Mouse (Mus musculus) kidney, postnatal 0 days (tissue): ENCODE measurements at regions not wholly inside any gene's neighbourhood (a gene's known extent, or its start where the extent isn't known, plus 50 kb on each side); places are given as distances from the start of the nearest gene placed in this dataset.

Experiments used
- ATAC-seq: fragments of 200-750 bp; cut with Nextera tagmentation; replicated peaks from 2 replicates; pipeline ENCODE4 v1.8.0; 2017; ENCODE audit warnings: low read depth, moderate number of reproducible peaks, moderate TSS enrichment, moderate library complexity; ENCODE audit not compliant: low FRiP score
- DNase-seq: peaks from one replicate; pipeline ENCODE4 v3.0.0-alpha.2; 2016; ENCODE audit warnings: low spot score
- H3K27ac ChIP-seq: fragments of 300-500 bp; sonication (generic); 2 replicates; pipeline ENCODE4 v1.5.1; 2014; ENCODE audit warnings: mild to moderate bottlenecking
- H3K27me3 ChIP-seq: fragments of 300-500 bp; sonication (generic); 2 replicates; pipeline ENCODE4 v1.6.1; 2014; ENCODE audit warnings: low read length, mixed read lengths; ENCODE audit not compliant: insufficient read depth
- H3K36me3 ChIP-seq: fragments of 300-500 bp; sonication (generic); 2 replicates; pipeline ENCODE4 v1.6.1; 2014; ENCODE audit warnings: low read length, mixed read lengths; ENCODE audit not compliant: insufficient read depth
- H3K4me1 ChIP-seq: fragments of 300-500 bp; sonication (generic); replicated peaks from 2 replicates; pipeline ENCODE4 v1.6.1; 2014; ENCODE audit warnings: antibody characterized with exemption, low read length, mixed read lengths; ENCODE audit not compliant: insufficient read depth
- H3K4me2 ChIP-seq: fragments of 300-500 bp; sonication (generic); 2 replicates; pipeline ENCODE4 v1.6.1; 2014; ENCODE audit warnings: mild to moderate bottlenecking, low read length, moderate library complexity, mixed read lengths
- H3K4me3 ChIP-seq: fragments of 300-500 bp; sonication (generic); replicated peaks from 2 replicates; pipeline ENCODE4 v1.5.1; 2014; ENCODE audit warnings: low read depth, low read length
- H3K9ac ChIP-seq: fragments of 300-500 bp; sonication (generic); 2 replicates; pipeline ENCODE4 v1.6.1; 2014; ENCODE audit warnings: low read depth, low read length
- H3K9me3 ChIP-seq: fragments of 300-500 bp; sonication (generic); replicated peaks from 2 replicates; pipeline ENCODE4 v1.6.1; 2016; ENCODE audit warnings: low read length, inconsistent platforms, mixed read lengths
- CTCF ChIP-seq: IDR thresholded peaks from 2 replicates; pipeline ENCODE4 v1.5.1; 2016; ENCODE audit warnings: antibody characterized with exemption, low read depth, mild to moderate bottlenecking, moderate library complexity
- WGBS: fragments of 180-500 bp; shearing (Covaris S2); extraction: QIAGEN DNeasy Blood & Tissue Kit; methylation state at CpG from one replicate; pipeline ENCODE4 v1.1.7; 2014; 5-methylcytosine and 5-hydroxymethylcytosine counted together

GRCm38 (mm10) chr16:12359116-12359515 is 375.2 kb downstream of the Shisa9 start:
- no peak for TF ChIP-seq CTCF
- no peak for ATAC-seq

GRCm38 (mm10) chr16:12389545-12389944 is 405.6 kb downstream of the Shisa9 start:
- Histone ChIP-seq H3K4me2 (no peak overlapping the region), H3K27me3 (no peaks in the 10 kb centered on the region), H3K27ac (no peak overlapping the region), H3K9me3 (no peaks in the 10 kb centered on the region), H3K4me3 (no peak overlapping the region), H3K36me3 (no peaks in the 10 kb centered on the region), H3K9ac (no peak overlapping the region), H3K4me1 (no peaks in the 10 kb centered on the region)
- ATAC-seq (no peak), DNase-seq (no peak)
- WGBS, result 80% methylated on average over 4 of the region's 4 CpGs
- no peak for TF ChIP-seq CTCF

More at GRCm38 (mm10) chr16:12359116-12359515, 375.2 kb downstream of the Shisa9 start:
- Histone ChIP-seq H3K9ac (no peak overlapping the region), H3K4me1 (no peaks in the 10 kb centered on the region), H3K27ac (no peak overlapping the region), H3K36me3 (no peaks in the 10 kb centered on the region), H3K4me3 (no peak overlapping the region), H3K9me3 (no peaks in the 10 kb centered on the region), H3K4me2 (no peak overlapping the region), H3K27me3 (no peaks in the 10 kb centered on the region)
- peak; percentile 65 for DNase-seq
- 17% methylated on average over 5 of the region's 5 CpGs for WGBS

GRCm38 (mm10) chr16:12435697-12436221 is 451.8 kb downstream of the Shisa9 start:
- ATAC-seq, result no peak

GRCm38 (mm10) chr16:12438622-12439021 is 454.7 kb downstream of the Shisa9 start:
- DNase-seq (no peak), ATAC-seq (no peak)
- Histone ChIP-seq H3K4me2 (no peak overlapping the region), H3K36me3 (no peaks in the 10 kb centered on the region), H3K4me1 (no peaks in the 10 kb centered on the region), H3K27me3 (no peaks in the 10 kb centered on the region), H3K9me3 (no peaks in the 10 kb centered on the region), H3K9ac (no peak overlapping the region), H3K27ac (no peak overlapping the region), H3K4me3 (no peak overlapping the region)
- no peak for TF ChIP-seq CTCF
- 78% methylated on average over 3 of the region's 3 CpGs for WGBS

More at GRCm38 (mm10) chr16:12435697-12436221, 451.8 kb downstream of the Shisa9 start:
- Histone ChIP-seq H3K9me3 (no peaks in the 10 kb centered on the region), H3K27me3 (no peaks in the 10 kb centered on the region), H3K9ac (no peak overlapping the region), H3K27ac (no peak overlapping the region), H3K4me3 (no peak overlapping the region), H3K36me3 (no peaks in the 10 kb centered on the region), H3K4me1 (no peaks in the 10 kb centered on the region), H3K4me2 (no peak overlapping the region)
- DNase-seq, result peak; percentile 2
- no peak for TF ChIP-seq CTCF
- 41% methylated on average over 4 of the region's 4 CpGs for whole genome bisulfite sequencing

- H3K4me3 ChIP-seq, result no peak overlapping the region
- 81% methylated on average over 4 of the region's 4 CpGs for WGBS
- DNase-seq (no peak), ATAC-seq (no peak)
- H3K27ac ChIP-seq, result no peak overlapping the region
- no peak overlapping the region for H3K4me2 ChIP-seq
- TF ChIP-seq CTCF, result no peak
- no peaks in the 10 kb centered on the region for H3K27me3 ChIP-seq
- H3K9ac ChIP-seq, result no peak overlapping the region
- no peaks in the 10 kb centered on the region for H3K36me3 ChIP-seq
- H3K4me1 ChIP-seq, result no peaks in the 10 kb centered on the region
- H3K9me3 ChIP-seq, result no peaks in the 10 kb centered on the region
Observed at GRCm38 (mm10) chr16:12454791-12455190, 470.9 kb downstream of the Shisa9 start.
